In the genomic region with DNA sequence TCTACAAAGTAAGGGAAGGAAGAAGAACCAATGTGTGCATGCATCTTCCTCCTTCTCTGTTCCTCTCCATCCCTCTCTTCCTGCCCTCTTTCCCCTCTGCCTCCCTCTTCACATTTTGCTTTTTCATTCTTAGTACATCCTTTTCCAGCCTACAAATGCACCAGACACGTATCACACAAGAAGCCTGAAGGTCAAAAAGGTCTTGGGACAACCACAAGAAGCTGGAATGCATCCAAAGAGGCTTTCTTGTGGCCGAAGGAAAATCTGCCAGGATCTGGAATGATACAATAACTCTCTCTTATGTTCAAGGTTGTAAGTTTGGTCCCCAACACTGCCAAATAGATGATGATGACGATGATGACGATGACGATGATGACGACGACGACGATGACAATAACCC, we compare ENCODE assay signal across 15 mouse cellular contexts.
DNase-seq lines count a peak whose midpoint lies in the region; ATAC-seq and TF ChIP-seq lines count a peak whose summit lies in the region.
"Had no signal": no experiment of that assay in that cellular context is flagged by ENCODE, and none has a peak within 500 bp of the region (broad histone marks: within the 10 kb centered on the region; RNA-seq: fewer than 3 reads in every experiment).

No protein-coding gene starts in this region.

- peak overlapping the region; percentile 14; the same call in 1 of the 2 replicates for H3K27ac ChIP-seq in hindbrain, embryonic 14.5 days
- no peak overlapping the region for H3K27ac ChIP-seq in hindbrain, embryonic 11.5 days (ENCODE audit: low read depth, low read length)
- peak overlapping the region; percentile 71; the same call in 1 of the 2 replicates for H3K27ac ChIP-seq in hindbrain, postnatal 0 days
- no peak overlapping the region for H3K27ac ChIP-seq in liver, embryonic 11.5 days (ENCODE audit: low read depth, low read length)
- H3K27ac ChIP-seq: embryonic facial prominence, embryonic 10.5 days; intestine, embryonic 15.5 days; limb, embryonic 12.5 days; liver, embryonic 14.5 days; neural tube, embryonic 13.5 days had no signal

- no peaks in the 10 kb centered on the region for H3K27me3 ChIP-seq in hindbrain, embryonic 14.5 days (ENCODE audit: control insufficient read depth, insufficient read depth, low read length)
- no peaks in the 10 kb centered on the region for H3K27me3 ChIP-seq in hindbrain, embryonic 11.5 days (ENCODE audit: control insufficient read depth, insufficient read depth, low read length)
- H3K27me3 ChIP-seq in hindbrain, postnatal 0 days (ENCODE audit: insufficient read depth, low read length): no peaks in the 10 kb centered on the region
- H3K27me3 ChIP-seq in liver, embryonic 11.5 days (replicated peaks; ENCODE audit: control insufficient read depth, insufficient read depth, low read length): no peaks in the 10 kb centered on the region
- H3K27me3 ChIP-seq: forebrain, embryonic 13.5 days; intestine, embryonic 15.5 days; limb, embryonic 12.5 days; neural tube, embryonic 13.5 days had no signal

- H3K9ac ChIP-seq in hindbrain, embryonic 14.5 days: no peak overlapping the region
- H3K9ac ChIP-seq in hindbrain, embryonic 11.5 days (ENCODE audit: low read depth, low read length): no peak overlapping the region
- no peak overlapping the region for H3K9ac ChIP-seq in hindbrain, postnatal 0 days (replicated peaks; ENCODE audit: low read length)
- no peak overlapping the region for H3K9ac ChIP-seq in liver, embryonic 11.5 days (ENCODE audit: low read depth, low read length)
- H3K9ac ChIP-seq: forebrain, embryonic 13.5 days; intestine, embryonic 15.5 days; limb, embryonic 12.5 days; liver, embryonic 14.5 days; neural tube, embryonic 13.5 days had no signal

- TF ChIP-seq CTCF in hindbrain, postnatal 0 days (IDR thresholded peaks at IDR 0.05; ENCODE audit: low read depth): no peak

- H3K4me2 ChIP-seq in hindbrain, embryonic 14.5 days (replicated peaks): no peak overlapping the region
- H3K4me2 ChIP-seq in hindbrain, embryonic 11.5 days (replicated peaks; ENCODE audit: low read depth, low read length): no peak overlapping the region
- H3K4me2 ChIP-seq in hindbrain, postnatal 0 days (ENCODE audit: low read depth, low read length): no peak overlapping the region
- H3K4me2 ChIP-seq in liver, embryonic 11.5 days: no peak overlapping the region
- H3K4me2 ChIP-seq: forebrain, embryonic 13.5 days; intestine, embryonic 15.5 days; limb, embryonic 12.5 days; neural tube, embryonic 13.5 days had no signal

- DNase-seq in cerebellum, postnatal 10 days: peak; percentile 31 to 67
- DNase-seq in cerebellum, adult 11-12 months: no peak
- no peak for DNase-seq in hindbrain, embryonic 14.5 days (ENCODE audit: low spot score)
- no peak for DNase-seq in hindbrain, embryonic 11.5 days (ENCODE audit: low spot score)
- peak; percentile 43 for DNase-seq in 3T3-L1 (ENCODE audit: low read depth, low spot score)
- DNase-seq in hindbrain, postnatal 0 days (ENCODE audit: low spot score): peak; percentile 39
- DNase-seq in adrenal gland, postnatal 14 days: no peak
- DNase-seq in liver, embryonic 11.5 days (ENCODE audit: low spot score): no peak
- DNase-seq: B cell, adult 2 months had no signal

- 91% methylated on average over 9 of the region's 9 CpGs for WGBS in hindbrain, embryonic 14.5 days
- WGBS in hindbrain, embryonic 11.5 days: 91% methylated on average over 9 of the region's 9 CpGs
- WGBS in hindbrain, postnatal 0 days: 81% methylated on average over 9 of the region's 9 CpGs
- WGBS in liver, embryonic 11.5 days: 91% methylated on average over 9 of the region's 9 CpGs

- no peak overlapping the region for H3K4me3 ChIP-seq in hindbrain, embryonic 14.5 days (replicated peaks; ENCODE audit: low read length)
- no peak overlapping the region for H3K4me3 ChIP-seq in hindbrain, embryonic 11.5 days (ENCODE audit: low read depth, low read length)
- H3K4me3 ChIP-seq in hindbrain, postnatal 0 days (ENCODE audit: low read length): no peak overlapping the region
- H3K4me3 ChIP-seq in liver, embryonic 11.5 days (ENCODE audit: low read depth, low read length): no peak overlapping the region
- H3K4me3 ChIP-seq: embryonic facial prominence, embryonic 10.5 days; forebrain, embryonic 13.5 days; intestine, embryonic 15.5 days; limb, embryonic 12.5 days; neural tube, embryonic 13.5 days had no signal

- ATAC-seq in hindbrain, embryonic 14.5 days (ENCODE audit: low FRiP score): no peak
- no peak for ATAC-seq in hindbrain, embryonic 11.5 days (ENCODE audit: low FRiP score)
- ATAC-seq in hindbrain, postnatal 0 days: no peak
- no peak for ATAC-seq in liver, embryonic 11.5 days (replicated peaks; ENCODE audit: low FRiP score)

- H3K4me1 ChIP-seq in hindbrain, embryonic 14.5 days (replicated peaks; ENCODE audit: control insufficient read depth, insufficient read depth, low read length): peaks cover 10% of the 10 kb centered on the region; the same call in 1 of the 2 replicates
- no peaks in the 10 kb centered on the region for H3K4me1 ChIP-seq in hindbrain, embryonic 11.5 days (replicated peaks; ENCODE audit: control insufficient read depth, insufficient read depth, low read length)
- peaks cover 20% of the 10 kb centered on the region for H3K4me1 ChIP-seq in hindbrain, postnatal 0 days (ENCODE audit: insufficient read depth, low read length)
- H3K4me1 ChIP-seq in liver, embryonic 11.5 days (replicated peaks; ENCODE audit: control insufficient read depth, insufficient read depth, low read length): no peaks in the 10 kb centered on the region
- H3K4me1 ChIP-seq: limb, embryonic 12.5 days had no signal

- no peaks in the 10 kb centered on the region for H3K36me3 ChIP-seq in hindbrain, embryonic 14.5 days (replicated peaks; ENCODE audit: control insufficient read depth, insufficient read depth)
- no peaks in the 10 kb centered on the region for H3K36me3 ChIP-seq in hindbrain, embryonic 11.5 days (ENCODE audit: control insufficient read depth, insufficient read depth, low read length)
- H3K36me3 ChIP-seq in hindbrain, postnatal 0 days (ENCODE audit: insufficient read depth, low read length): no peaks in the 10 kb centered on the region
- H3K36me3 ChIP-seq in liver, embryonic 11.5 days (ENCODE audit: control insufficient read depth, insufficient read depth, low read length): no peaks in the 10 kb centered on the region
- H3K36me3 ChIP-seq: embryonic facial prominence, embryonic 10.5 days; intestine, embryonic 15.5 days; limb, embryonic 12.5 days; neural tube, embryonic 13.5 days had no signal

- no peaks in the 10 kb centered on the region for H3K9me3 ChIP-seq in hindbrain, embryonic 14.5 days (ENCODE audit: control insufficient read depth, low read length)
- no peaks in the 10 kb centered on the region for H3K9me3 ChIP-seq in hindbrain, embryonic 11.5 days (ENCODE audit: control insufficient read depth, low read length)
- no peaks in the 10 kb centered on the region for H3K9me3 ChIP-seq in hindbrain, postnatal 0 days (ENCODE audit: low read length)
- H3K9me3 ChIP-seq in liver, embryonic 11.5 days (ENCODE audit: control insufficient read depth, low read length): no peaks in the 10 kb centered on the region
- H3K9me3 ChIP-seq: embryonic facial prominence, embryonic 10.5 days; forebrain, embryonic 13.5 days; intestine, embryonic 15.5 days; limb, embryonic 12.5 days; neural tube, embryonic 13.5 days had no signal

Comparison
In these comparisons a context has a peak if more than half of its experiments do, and no peak if none do; other contexts are left out.
1. DNase-seq: peak in cerebellum, postnatal 10 days (2 of 2), 3T3-L1 (single experiment) and hindbrain, postnatal 0 days (single experiment); none in cerebellum, adult 11-12 months (single experiment), hindbrain, embryonic 14.5 days (single experiment), hindbrain, embryonic 11.5 days (single experiment), adrenal gland, postnatal 14 days (single experiment) and liver, embryonic 11.5 days (single experiment).
2. H3K27ac ChIP-seq: peak in hindbrain, embryonic 14.5 days (single experiment) and hindbrain, postnatal 0 days (single experiment); none in hindbrain, embryonic 11.5 days (single experiment) and liver, embryonic 11.5 days (single experiment).